Mouse (Mus musculus) hindbrain, embryonic 14.5 days (tissue): ENCODE measurements around the gene Larp6. TPM values are rescaled to one million over a fixed set of nuclear protein-coding genes. Genes with fewer than 3 reads are reported as not detected.

Source experiments
- ATAC-seq: fragments of 200-750 bp; cut with Nextera tagmentation; 2 replicates; pipeline ENCODE4 v1.8.0; 2017; ENCODE audit warnings: moderate number of reproducible peaks, mild to moderate bottlenecking, moderate TSS enrichment, moderate library complexity; ENCODE audit not compliant: low FRiP score
- DNase-seq: peaks from one replicate; pipeline ENCODE4 v3.0.0-alpha.2; 2015; ENCODE audit warnings: low spot score
- H3K27ac ChIP-seq: fragments of 300-500 bp; sonication (generic); 2 replicates; pipeline ENCODE4 v1.5.1; 2014; ENCODE audit warnings: mild to moderate bottlenecking, moderate library complexity
- H3K27me3 ChIP-seq: fragments of 300-500 bp; sonication (generic); 2 replicates; pipeline ENCODE4 v1.6.1; 2014; ENCODE audit warnings: mild to moderate bottlenecking, low read length, mixed read lengths; ENCODE audit not compliant: control insufficient read depth, insufficient read depth
- H3K36me3 ChIP-seq: fragments of 300-500 bp; sonication (generic); replicated peaks from 2 replicates; pipeline ENCODE4 v1.6.1; 2014; ENCODE audit not compliant: control insufficient read depth, insufficient read depth
- H3K4me1 ChIP-seq: fragments of 300-500 bp; sonication (generic); replicated peaks from 2 replicates; pipeline ENCODE4 v1.6.1; 2014; ENCODE audit warnings: antibody characterized with exemption, low read length, mixed read lengths; ENCODE audit not compliant: control insufficient read depth, insufficient read depth
- H3K4me2 ChIP-seq: fragments of 300-500 bp; sonication (generic); replicated peaks from 2 replicates; pipeline ENCODE4 v1.6.1; 2014; ENCODE audit warnings: mild to moderate bottlenecking, moderate library complexity
- H3K4me3 ChIP-seq: fragments of 300-500 bp; sonication (generic); replicated peaks from 2 replicates; pipeline ENCODE4 v1.5.1; 2014; ENCODE audit warnings: mild to moderate bottlenecking, low read length
- H3K9ac ChIP-seq: fragments of 300-500 bp; sonication (generic); 2 replicates; pipeline ENCODE4 v1.6.1; 2014
- H3K9me3 ChIP-seq: fragments of 300-500 bp; sonication (generic); 2 replicates; pipeline ENCODE4 v1.6.1; 2016; ENCODE audit warnings: low read length; ENCODE audit not compliant: control insufficient read depth
- WGBS: fragments of 180-500 bp; shearing (Covaris S2); extraction: QIAGEN DNeasy Blood & Tissue Kit; methylation state at CpG from one replicate; pipeline ENCODE4 v1.1.7; 2014; 5-methylcytosine and 5-hydroxymethylcytosine counted together
- polyA plus RNA-seq: library from polyadenylated mRNA; unstranded; fragments of >200 nt; fragmentation: Nextera tagmentation; extraction: Ambion mirVana; gene quantifications from 2 replicates; pipeline ENCODE4 v1.2.1, GENCODE M21; 2014

Gene Larp6
- polyA plus RNA-seq: 18.6 and 21.4 TPM in 2 replicates

GRCm38 (mm10) chr9:60712771-60713541 is at the start of gene Larp6:
Gene Larp6, plus strand, starts transcription at chr9:60712989.
- Histone ChIP-seq H3K27me3 (no peaks in the 10 kb centered on the region), H3K9ac (peak within 1 kb of the TSS; percentile 94), H3K27ac (0 out of 2 replicates have a peak within 1 kb of the TSS, but pooled peaks have one; percentile 58), H3K4me3 (peak within 1 kb of the TSS; percentile 64), H3K4me1 (peaks cover 22% of the 10 kb centered on the region), H3K9me3 (no peaks in the 10 kb centered on the region), H3K4me2 (peak within 1 kb of the TSS; percentile 97), H3K36me3 (no peaks in the 10 kb centered on the region)
- DNase-seq: peak; percentile 42
- WGBS: under 1% methylated on average over 65 of the region's 66 CpGs
- peak; percentile 68; the same call in 1 of the 2 replicates for ATAC-seq

GRCm38 (mm10) chr9:60664385-60664784 is 48.4 kb upstream of the Larp6 start:
- Histone ChIP-seq H3K36me3 (peaks cover 65% of the 10 kb centered on the region), H3K4me3 (no peak overlapping the region), H3K9ac (no peak overlapping the region), H3K9me3 (no peaks in the 10 kb centered on the region), H3K4me2 (no peak overlapping the region), H3K27ac (no peak overlapping the region), H3K27me3 (no peaks in the 10 kb centered on the region), H3K4me1 (0 out of 2 replicates have a peak, but pooled peaks cover 4% of the 10 kb centered on the region)
- ATAC-seq (no peak), DNase-seq (no peak)
- 98% methylated on average over 12 of the region's 12 CpGs for WGBS

- Histone ChIP-seq H3K9ac (no peak overlapping the region), H3K36me3 (peaks cover 69% of the 10 kb centered on the region), H3K4me2 (no peak overlapping the region), H3K4me3 (no peak overlapping the region), H3K27ac (no peak overlapping the region), H3K9me3 (no peaks in the 10 kb centered on the region), H3K4me1 (0 out of 2 replicates have a peak, but pooled peaks cover 4% of the 10 kb centered on the region), H3K27me3 (no peaks in the 10 kb centered on the region)
- DNase-seq: no peak
- no peak for ATAC-seq
- WGBS: 84% methylated on average over 5 of the region's 5 CpGs
These were observed 47.9 kb upstream of the Larp6 start for GRCm38 (mm10) chr9:60664866-60665265.

- Histone ChIP-seq H3K27me3 (no peaks in the 10 kb centered on the region), H3K4me3 (no peak overlapping the region), H3K27ac (no peak overlapping the region), H3K9me3 (no peaks in the 10 kb centered on the region), H3K36me3 (peaks cover 76% of the 10 kb centered on the region), H3K4me2 (no peak overlapping the region), H3K4me1 (0 out of 2 replicates have a peak, but pooled peaks cover 4% of the 10 kb centered on the region), H3K9ac (no peak overlapping the region)
- WGBS: 97% methylated on average over 3 of the region's 3 CpGs
- no peak for ATAC-seq
- no peak for DNase-seq
These were observed 47.3 kb upstream of the Larp6 start for GRCm38 (mm10) chr9:60665535-60665934.

GRCm38 (mm10) chr9:60668886-60669285 is 43.9 kb upstream of the Larp6 start:
- ATAC-seq: no peak
- WGBS: 69% methylated on average over 6 of the region's 6 CpGs
- H3K9me3 ChIP-seq: no peaks in the 10 kb centered on the region

GRCm38 (mm10) chr9:60672568-60672967 is 40.2 kb upstream of the Larp6 start:
- ATAC-seq: no peak
- peaks cover 80% of the 10 kb centered on the region for H3K36me3 ChIP-seq
- H3K9ac ChIP-seq: no peak overlapping the region

More at GRCm38 (mm10) chr9:60668886-60669285, 43.9 kb upstream of the Larp6 start:
- Histone ChIP-seq H3K27me3 (no peaks in the 10 kb centered on the region), H3K4me1 (no peaks in the 10 kb centered on the region), H3K4me3 (no peak overlapping the region), H3K36me3 (peaks cover 84% of the 10 kb centered on the region), H3K9ac (no peak overlapping the region), H3K4me2 (no peak overlapping the region), H3K27ac (no peak overlapping the region)
- DNase-seq: no peak

GRCm38 (mm10) chr9:60674780-60675179 is 38.0 kb upstream of the Larp6 start:
- no peak for DNase-seq
- Histone ChIP-seq H3K9ac (no peak overlapping the region), H3K27ac (no peak overlapping the region), H3K4me3 (no peak overlapping the region), H3K4me2 (no peak overlapping the region), H3K27me3 (no peaks in the 10 kb centered on the region), H3K36me3 (peaks cover 81% of the 10 kb centered on the region), H3K9me3 (no peaks in the 10 kb centered on the region), H3K4me1 (no peaks in the 10 kb centered on the region)
- no peak for ATAC-seq

More at GRCm38 (mm10) chr9:60672568-60672967, 40.2 kb upstream of the Larp6 start:
- WGBS: 95% methylated on average over 6 of the region's 6 CpGs
- Histone ChIP-seq H3K4me3 (no peak overlapping the region), H3K9me3 (no peaks in the 10 kb centered on the region), H3K4me1 (no peaks in the 10 kb centered on the region), H3K27me3 (no peaks in the 10 kb centered on the region), H3K4me2 (no peak overlapping the region), H3K27ac (no peak overlapping the region)
- no peak for DNase-seq

- Histone ChIP-seq H3K4me2 (no peak overlapping the region), H3K9ac (no peak overlapping the region), H3K4me1 (no peaks in the 10 kb centered on the region), H3K4me3 (no peak overlapping the region), H3K27ac (no peak overlapping the region), H3K27me3 (no peaks in the 10 kb centered on the region), H3K9me3 (no peaks in the 10 kb centered on the region), H3K36me3 (peaks cover 78% of the 10 kb centered on the region)
- DNase-seq (no peak), ATAC-seq (no peak)
- 95% methylated on average over 4 of the region's 4 CpGs for WGBS
These were observed 36.4 kb upstream of the Larp6 start for GRCm38 (mm10) chr9:60676429-60676828.

GRCm38 (mm10) chr9:60678913-60679312 is 33.9 kb upstream of the Larp6 start:
- no peak overlapping the region for H3K4me3 ChIP-seq
- peaks cover 83% of the 10 kb centered on the region for H3K36me3 ChIP-seq
- no peaks in the 10 kb centered on the region for H3K27me3 ChIP-seq
- no peak for ATAC-seq
- no peak overlapping the region for H3K27ac ChIP-seq
- no peaks in the 10 kb centered on the region for H3K9me3 ChIP-seq
- H3K9ac ChIP-seq: no peak overlapping the region
- H3K4me1 ChIP-seq: no peaks in the 10 kb centered on the region
- no peak overlapping the region for H3K4me2 ChIP-seq
- no peak for DNase-seq
- 86% methylated on average over 5 of the region's 5 CpGs for WGBS
